Mouse (Mus musculus): ENCODE results near the gene Fam3c. TPM values are rescaled to one million over a fixed set of nuclear protein-coding genes. Genes with fewer than 3 reads are reported as not detected.
A peak's percentile ranks its signal among the peaks of the same experiment; 100 is the strongest.

The Fam3c gene
- total RNA-seq, 2 experiments from 2014 or later = 45.8 to 51.6 TPM

DNA sequence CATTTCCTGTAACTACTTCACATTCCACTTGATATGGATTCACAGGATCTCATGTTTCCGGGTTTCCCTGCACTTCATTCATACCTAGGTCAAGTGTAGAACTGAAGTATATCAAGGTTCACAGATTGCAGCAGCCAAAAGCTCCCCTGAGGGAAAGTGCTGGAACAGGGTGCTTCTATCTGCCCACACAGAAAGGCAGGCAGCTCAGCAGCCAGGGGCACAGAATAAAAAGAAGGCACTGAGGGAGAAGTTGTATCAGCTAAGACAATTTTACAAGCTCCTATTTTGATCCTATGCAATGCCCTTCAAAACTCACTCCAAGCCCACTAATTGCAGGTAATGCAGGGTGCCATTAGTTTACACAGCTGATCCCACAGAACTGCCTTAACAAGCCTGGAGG, 2.0 kb downstream of the Fam3c start:
- peak in 1 of 2 experiments; percentile 20 for DNase-seq

DNA sequence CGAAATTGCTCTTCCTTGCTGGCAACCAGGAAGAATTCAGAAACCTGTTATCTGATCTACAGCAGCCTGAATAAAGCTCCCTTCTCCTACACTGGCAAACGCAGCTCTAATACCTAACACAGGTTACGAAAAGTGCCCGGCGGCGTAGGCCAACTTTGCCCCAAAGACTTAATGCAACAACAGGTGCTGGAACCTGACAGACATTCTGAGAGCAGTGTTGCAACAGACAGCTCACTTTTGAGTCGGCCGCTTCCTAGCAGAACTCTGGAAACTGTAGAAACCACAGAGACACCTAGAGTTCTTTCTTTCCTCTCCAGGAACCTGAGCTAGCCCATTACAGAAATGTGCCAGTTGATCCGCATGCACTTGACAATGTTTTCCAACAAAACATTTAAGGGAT, 4.5 kb downstream of the Fam3c start:
- DNase-seq = no peak

DNA sequence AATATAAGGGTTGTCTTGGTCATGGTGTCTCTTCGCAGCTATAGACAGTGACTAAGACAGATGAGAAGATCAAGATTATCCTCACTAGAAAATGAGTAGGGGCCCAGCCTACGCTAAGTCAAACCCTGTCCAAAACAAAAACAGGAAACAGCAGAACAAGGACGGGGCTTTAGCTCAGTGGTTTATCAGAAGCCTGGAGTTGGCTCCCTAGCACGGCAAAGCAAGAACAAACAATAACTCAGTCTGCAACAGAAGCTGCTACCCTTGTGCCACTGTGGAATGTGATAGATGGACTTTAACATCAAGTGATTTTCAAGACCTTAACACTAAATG, 5.8 kb downstream of the Fam3c start:
- DNase-seq = no peak

DNA sequence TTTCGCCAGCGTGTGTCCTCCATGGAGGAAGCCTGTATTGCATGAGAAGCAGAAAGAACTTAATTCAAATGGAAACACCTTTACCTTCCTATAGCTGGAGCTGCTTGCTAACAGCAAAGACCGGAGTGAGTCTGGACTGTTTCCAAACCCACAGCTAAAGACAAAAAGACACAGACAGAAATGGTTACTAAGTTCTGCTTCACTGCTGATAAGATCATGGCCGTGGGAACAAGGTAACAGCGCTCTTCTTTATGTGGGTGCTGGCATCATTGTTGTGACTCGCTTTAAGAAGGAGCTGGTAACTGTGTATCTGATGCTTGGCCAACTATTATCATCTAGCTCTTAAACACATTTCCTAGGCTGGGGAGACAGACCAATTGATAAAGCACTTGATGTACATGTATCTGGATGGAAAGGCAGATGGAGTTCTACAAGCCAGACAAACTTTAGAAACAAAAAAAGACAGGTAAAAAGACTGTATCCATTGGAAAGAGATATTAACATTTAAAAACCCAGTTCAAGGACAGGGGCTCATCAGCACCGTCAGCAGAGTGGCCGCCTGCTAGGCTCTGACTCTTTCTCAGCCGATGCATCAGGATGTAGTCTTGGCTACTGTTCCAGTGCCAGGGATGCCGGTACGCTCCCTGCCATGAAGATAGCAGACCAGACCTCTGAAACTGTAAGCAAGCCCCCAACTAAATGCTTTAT, 6.4 kb downstream of the Fam3c start:
- DNase-seq = peak; percentile 14 to 25

DNA sequence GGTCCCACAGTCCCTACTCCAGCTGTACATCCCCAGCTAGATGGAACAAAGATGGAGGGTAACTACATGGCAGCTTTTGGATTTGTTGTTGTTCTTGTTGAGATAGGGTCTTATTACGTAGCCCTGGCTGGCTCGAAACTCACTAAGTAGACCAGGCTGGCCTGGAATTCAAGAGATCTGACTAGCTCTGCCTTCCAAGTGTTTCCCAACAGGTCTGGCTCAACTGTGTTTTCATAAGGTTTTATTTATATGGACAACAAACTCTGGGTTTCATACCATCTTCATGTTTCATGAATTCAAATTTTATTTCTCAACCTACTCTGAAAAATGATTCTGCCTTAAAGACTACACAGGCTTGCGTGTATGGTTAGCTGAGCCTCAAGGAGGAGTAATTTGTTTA, 7.1 kb downstream of the Fam3c start:
- DNase-seq = no peak

DNA sequence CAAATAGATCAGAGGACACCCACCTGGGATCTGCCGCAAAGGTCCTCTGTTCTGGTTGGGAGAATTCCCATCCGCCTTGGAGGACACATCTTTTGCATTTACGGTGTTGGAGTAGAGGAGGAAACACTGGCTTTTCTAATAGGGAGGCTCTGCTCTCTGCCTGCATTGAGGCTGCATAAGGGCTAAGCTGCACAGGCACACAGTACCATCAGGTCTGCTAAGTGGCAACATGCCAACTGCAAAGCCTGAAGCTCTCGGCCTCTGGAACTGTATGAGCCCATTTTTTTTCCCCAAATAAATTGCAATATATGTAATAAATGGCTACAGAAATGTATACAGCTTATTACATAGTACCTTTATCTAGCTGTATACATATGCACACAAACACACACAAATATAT, 7.9 kb downstream of the Fam3c start:
- DNase-seq = peak in 1 of 2 experiments; percentile 31

DNA sequence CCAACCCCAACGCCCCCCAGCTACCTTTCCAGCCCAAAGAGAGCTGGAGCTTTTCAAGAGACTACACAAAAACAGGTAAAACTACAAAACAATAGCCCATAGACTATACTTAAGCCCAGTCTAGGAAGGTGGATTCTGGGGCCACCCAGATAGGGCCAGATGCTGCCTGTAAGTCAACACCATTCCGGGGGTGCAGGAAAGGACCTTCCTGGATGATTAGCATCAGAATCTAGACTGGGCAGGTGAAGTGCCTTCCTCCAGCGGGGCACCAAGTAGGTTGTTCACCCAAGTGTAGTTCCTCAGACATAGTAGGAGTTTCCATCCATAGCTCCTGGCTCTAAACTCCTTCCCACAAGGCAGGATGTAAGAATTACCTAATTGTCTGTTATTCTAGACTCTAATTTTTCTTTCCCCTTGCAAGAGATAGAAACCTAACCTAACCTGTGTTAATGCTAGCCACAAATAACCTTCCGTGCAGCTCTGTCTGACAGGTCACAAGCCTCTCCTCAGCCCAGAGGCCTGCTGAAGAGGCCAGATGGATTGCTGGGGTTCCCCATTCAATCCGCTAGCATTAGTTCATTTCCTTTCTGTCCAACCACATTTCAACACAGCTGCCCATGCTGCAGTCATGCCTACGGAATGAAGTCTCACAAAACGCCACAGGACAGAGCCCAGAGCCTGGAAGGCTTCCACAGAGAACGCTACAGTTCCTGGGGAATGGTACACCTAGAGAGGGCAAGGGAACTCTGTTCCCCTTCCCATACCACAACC, 8.7 kb downstream of the Fam3c start:
- no peak for DNase-seq

DNA sequence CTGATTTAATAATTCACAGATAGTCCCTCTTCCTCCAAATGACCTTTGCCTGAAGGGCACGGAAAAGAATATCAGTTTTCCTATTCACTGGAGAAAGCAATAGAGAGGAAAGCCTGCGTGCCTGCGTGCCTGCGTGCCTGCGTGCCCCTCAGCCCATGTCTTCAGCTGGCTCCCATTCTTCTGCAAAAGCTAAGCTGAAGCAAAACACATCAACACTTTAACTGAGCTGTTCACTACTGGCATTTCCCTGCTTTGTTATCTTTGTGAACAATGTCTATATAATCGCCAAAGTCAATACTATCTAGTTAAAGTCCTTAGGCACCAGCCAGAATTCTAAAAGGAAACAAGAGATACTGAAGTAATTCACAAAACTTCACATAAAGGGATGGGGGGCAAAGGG, 11.6 kb downstream of the Fam3c start:
- DNase-seq = no peak

DNA sequence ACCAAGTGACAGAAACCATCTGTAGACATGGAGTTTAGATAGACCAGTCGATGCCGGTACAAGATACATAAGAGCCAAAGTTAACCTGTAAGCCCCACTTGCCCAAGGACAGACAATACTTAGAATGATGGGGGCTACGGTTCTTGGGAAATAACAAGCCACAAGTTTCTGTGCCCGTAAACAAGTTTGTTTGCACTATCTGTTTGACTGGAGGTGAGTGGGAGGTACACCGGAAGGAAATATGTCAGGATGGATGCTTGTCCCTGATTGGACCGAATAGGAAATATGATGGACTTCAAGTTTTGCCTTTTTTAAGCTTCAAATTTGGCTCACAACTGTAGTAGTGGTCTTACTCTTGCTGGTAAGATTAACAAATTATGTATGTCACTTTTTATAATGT, 12.3 kb downstream of the Fam3c start:
- DNase-seq = no peak

DNA sequence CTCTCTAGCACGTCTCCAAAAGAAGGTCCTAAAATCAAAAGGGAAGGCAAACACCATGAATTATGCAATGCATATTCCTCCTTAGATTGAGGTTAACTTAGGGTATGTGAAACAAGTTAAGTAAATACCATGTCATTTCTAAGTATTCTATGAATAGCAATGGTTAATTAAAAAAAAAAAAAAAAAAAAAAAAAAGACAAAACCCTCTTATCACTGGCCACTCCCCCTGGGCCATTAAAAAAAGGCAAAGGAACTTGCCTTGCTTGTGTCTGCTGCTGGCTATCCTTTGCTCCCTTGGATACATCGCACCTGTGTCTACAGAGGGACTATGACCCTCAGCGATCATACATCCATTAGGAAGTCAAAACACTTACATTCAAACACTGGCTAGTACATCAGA, 12.8 kb downstream of the Fam3c start:
- no peak for DNase-seq

DNA sequence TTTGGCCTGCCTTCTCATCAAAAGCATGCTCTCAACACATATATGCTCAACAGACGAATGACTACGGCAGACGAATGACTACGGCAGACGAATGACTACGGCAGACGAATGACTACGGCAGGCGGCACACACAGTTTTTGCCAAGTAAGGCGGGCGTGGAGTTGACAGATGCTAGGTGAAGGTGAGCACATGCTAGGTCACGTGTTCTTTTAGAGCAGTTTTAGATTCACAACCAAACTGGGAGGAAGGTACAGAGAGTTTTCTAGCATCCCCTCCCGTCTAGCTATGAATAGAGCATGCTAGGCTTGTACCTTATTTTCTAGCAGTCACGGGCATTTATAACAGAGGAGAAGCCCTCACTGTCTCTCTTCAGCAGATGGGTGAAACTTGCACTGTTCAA, 15.3 kb downstream of the Fam3c start:
- DNase-seq = no peak

DNA sequence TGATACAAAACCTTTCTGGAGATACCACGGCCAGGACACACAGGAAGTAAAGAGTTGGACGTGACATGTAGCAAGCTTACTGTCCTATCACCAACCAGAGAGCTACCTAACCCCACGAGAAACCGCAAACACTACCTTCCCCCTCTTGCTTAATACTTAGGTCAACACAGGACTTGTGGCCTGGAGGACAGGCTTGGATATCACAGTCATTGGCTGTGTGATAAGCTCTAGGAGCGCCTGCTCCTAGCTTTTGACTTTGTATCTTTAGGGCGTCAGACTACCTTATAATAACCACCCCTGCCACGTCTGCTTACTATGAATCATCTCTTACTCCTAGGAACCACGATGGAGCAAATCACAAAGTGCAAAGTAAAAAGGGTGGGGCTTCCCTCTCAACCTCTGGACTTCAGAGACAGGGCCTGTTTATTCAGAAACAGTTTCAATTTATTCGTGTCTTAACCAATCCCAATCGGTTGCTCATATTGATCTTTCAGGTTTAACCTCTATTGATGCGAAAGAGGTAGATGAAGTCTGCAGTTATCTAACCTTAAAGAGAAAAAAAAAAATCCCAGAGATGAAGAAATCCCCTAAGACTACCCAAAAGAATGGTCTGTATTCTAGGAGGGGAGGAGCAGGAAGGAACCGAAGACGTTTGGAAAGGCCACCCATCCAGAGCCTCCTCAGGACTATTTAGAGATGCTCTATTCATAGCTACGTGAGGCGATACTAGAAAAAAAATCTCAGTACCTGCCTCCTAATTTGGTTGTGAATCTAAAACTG, 16.1 kb downstream of the Fam3c start:
- DNase-seq = no peak

DNA sequence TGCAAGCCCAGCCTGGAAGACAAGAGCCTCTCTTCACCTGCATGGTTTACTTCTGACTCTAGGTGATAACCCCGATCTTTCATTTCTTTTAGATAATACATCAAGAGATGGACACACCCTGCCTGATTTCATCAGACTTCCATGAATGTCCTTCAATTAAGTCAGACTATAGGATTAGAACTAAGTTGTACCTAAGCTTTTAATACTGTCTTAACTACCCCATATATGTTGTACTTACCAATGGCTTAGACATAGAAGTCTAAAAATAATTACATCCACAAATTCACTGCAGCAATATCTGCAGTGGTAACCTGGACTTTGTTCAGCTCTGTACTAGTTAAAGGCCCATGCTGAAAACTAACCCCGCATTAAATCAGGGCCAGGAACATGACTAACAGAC, 23.5 kb downstream of the Fam3c start:
- DNase-seq = no peak

DNA sequence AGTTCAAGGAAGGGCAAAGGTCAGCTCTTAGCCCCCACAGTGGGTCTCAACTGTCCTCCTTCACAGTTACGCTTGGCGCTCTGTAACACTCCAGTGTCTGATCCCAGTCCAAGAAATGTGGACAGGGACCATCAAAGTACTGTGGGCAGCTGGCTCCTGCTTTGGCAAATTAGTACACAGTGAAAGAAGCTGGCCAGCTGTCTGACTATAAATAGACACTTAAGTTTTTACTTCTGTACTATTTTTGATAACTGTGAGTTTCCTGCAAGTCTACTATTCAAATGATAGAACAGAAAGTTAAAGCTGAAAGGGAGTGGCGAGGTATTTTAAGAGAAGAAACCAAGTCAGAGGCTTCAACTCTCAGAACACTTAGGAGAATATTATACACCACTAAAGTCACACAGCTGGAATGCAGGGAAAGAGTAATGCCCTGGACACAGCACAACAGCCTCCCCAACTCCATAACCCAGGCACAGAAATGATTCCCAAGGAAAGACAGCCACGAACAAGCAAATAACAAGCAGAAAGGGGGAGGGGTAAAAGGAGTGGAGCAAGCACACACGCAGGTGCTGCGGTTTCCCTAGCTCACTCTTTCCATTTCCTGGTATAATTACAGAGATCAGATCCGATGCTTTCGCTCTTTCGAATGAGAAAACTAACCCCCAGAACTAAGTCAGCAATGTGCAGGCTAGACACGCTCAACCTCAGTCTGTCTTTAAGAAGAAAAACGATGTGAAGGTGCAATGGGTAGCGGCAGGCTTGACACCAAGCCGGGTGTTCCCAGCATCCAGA, 25.7 kb downstream of the Fam3c start:
- DNase-seq = no peak

DNA sequence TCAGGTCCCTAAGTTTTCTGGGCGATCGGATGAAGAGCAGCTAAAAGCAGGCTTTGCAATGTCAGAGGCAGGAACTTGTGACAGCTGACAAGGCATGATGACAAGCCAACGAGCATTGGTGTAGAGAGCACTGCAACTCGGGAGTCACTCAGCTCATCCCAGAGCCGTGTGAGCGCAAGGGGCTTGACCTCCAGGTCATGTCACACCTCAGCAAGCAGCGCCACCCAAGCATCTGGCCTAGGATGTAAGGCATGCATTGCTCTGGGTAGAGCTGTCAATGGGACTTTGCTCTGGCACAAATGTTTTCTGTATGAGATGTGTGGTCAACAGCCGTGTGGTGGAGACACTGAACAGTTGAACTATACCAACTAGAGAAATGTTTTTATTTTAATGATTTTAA, 28.1 kb downstream of the Fam3c start:
- no peak for DNase-seq

DNA sequence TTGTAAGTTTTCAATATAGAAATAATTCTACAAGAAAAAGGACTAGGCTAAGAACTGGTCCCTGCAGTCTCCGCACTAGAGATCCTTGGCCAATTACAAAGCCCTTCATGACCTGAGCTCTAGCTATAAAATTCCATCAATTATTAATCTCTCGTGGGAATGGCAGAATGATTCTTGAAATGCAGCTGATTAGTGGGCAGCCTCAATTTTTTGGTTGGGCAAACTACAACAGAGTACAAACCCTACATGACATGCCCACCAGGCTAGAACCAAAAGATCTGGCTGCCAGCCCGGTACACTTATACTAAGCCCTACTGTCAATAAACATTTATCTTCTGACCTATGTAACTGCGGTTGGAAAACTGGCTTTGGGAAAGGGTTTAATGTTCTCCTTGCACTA, 29.0 kb downstream of the Fam3c start:
- no peak for DNase-seq

DNA sequence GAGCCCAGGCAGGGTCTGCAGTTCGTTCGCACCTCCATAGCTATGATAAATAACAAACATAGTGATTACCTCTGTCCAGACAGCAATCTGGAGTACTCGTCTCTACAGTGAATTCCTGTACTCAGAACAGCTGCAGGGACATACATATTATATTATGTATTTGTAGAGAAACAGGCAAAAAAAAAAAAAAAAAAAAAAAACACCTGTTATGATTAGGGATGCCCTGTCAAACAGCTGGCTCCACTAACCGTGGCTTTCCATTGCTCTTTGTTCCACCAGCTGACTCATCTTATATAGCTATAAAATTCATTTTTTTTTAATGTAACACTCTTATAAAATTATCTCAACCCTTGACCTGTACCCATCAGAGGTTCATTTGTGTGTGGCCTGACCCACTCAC, 29.8 kb downstream of the Fam3c start:
- no peak for DNase-seq

DNA sequence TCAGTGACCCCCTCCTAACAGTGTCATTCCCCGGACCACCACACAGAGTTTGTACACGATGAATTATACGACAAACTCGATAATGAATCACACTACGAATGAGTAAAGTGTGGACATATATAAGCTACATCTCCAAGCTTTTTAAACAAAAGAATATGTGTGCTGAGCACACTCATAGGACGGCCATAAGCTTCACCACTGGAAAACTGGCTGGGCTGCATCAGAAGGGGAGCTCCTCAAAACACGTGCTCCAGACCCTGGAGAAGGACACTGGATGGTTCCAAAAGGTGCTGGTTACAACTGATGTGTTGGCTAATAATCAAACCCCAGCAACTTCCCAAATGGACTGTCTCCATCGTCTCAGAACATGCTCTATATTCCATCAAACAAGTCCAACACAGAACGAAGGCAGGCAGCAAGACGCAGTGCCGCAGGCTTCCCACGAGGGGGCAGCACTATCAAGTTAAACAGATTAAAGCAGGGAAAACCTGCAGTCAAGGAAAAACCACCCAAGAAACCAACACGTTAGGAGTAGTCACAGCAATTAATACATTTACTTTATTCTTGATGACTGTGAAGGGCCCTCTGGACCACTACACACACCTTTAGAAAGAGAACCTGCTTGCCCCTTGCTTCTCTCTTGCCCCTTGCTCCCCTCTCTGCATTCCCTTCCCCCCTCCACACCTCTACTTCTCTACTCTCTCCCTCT, 30.5 kb downstream of the Fam3c start:
- peak; percentile 83 to 87 for DNase-seq

DNA sequence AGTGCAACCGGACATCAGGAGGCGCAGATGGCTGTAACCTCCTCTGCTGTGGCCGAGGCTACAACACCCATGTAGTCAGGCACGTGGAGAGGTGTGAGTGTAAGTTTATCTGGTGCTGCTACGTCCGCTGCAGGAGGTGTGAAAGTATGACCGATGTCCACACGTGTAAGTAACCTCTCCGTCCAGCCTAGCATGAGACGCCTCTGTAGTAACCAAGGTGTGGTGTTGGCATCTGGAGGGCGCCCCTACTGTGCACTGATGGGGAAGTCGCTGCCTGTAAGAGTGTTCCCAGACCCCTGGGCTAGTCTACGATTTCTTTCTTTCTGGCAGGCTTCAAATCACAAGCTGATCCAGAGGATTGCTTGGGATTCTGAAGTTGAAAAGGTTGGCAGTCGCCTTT, 58.0 kb downstream of the Fam3c start:
- DNase-seq = no peak

DNA sequence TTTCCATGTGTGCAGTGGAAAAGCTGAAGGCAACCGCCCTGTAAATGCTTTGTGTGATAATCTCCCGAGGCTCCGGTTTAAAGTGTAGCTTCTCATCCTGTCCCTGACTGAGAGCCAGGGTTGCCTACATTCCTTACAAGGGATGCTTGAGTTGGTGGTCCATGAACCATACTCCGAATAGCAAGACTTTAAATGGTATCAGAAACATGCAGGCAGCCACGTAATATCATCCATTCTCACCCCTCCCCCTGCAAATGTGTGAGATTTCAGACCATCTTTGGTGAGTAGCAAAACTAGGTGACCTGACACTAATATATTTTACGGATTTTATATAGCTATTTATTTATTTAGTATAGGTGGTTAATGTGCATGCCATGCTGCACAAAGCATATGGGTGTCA, 59.0 kb downstream of the Fam3c start:
- no peak for DNase-seq

DNA sequence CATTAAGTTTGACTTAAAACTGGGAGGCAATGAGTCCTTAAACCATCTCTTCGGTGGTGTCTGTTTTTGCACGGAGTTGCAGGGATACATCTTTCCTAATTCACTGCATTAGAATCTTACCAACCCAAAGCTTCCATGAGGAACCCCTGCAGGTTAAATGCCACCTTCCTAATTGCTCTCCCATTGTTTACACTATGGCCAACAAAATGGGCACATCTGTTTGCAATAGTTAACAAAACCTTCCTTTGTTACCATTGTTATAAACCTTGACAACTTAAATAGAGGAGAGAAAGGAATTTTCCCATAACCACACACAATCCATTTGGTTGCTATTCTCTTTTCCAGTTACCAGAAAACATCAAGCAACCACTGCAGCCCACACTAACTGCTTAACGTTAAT, 62.1 kb downstream of the Fam3c start:
- DNase-seq = no peak

DNA sequence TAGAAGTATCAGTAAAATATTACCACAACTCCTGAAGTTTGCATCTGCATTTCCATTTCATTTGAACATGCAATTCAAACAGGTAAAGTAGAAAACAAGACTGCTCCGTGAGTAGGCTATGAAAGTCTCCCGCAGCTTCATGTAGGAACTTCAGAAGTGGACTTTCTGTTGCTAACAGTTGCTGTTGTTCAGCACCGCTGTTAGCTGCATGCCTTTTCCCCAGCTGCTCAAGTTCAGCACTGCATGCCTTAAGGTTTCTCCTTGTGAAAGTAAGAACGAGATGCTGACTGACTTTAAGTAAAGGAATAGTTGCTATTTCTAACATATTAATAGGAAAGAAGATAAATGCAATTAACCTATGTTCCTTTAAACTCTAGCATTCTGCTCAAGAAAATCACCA, 64.0 kb downstream of the Fam3c start:
- DNase-seq = no peak

All from adrenal gland, postnatal 36 days (tissue).